Mouse (Mus musculus) testis, adult 2 months (tissue): Measurements from ENCODE around the gene Kynu. TPM values are rescaled to one million over a fixed set of nuclear protein-coding genes. Genes with fewer than 3 reads are reported as not detected.

Source experiments
- H3K27ac ChIP-seq: fragments of 200-500 bp; 2 replicates; pipeline ENCODE4 v1.5.1; 2012; ENCODE audit warnings: low read depth, low read length; ENCODE audit not compliant: control insufficient read depth, insufficient read depth
- H3K27me3 ChIP-seq: fragments of 200-500 bp; 2 replicates; pipeline ENCODE4 v1.6.1; 2012; ENCODE audit warnings: mild to moderate bottlenecking, low read length, moderate library complexity; ENCODE audit not compliant: control insufficient read depth, insufficient read depth
- H3K36me3 ChIP-seq: fragments of 200-500 bp; 2 replicates; pipeline ENCODE4 v1.6.1; 2012; ENCODE audit warnings: mild to moderate bottlenecking, low read length; ENCODE audit not compliant: control insufficient read depth, insufficient read depth
- H3K4me1 ChIP-seq: fragments of 200-500 bp; 2 replicates; pipeline ENCODE4 v1.6.1; 2012; ENCODE audit warnings: low read length; ENCODE audit not compliant: control insufficient read depth, insufficient read depth
- H3K4me3 ChIP-seq: fragments of 200-500 bp; 2 replicates; pipeline ENCODE4 v1.5.1; 2012; ENCODE audit warnings: low read depth, mild to moderate bottlenecking, low read length, moderate library complexity, mixed read lengths; ENCODE audit not compliant: control insufficient read depth
- CTCF ChIP-seq: fragments of 200-500 bp; IDR thresholded peaks from 2 replicates; pipeline ENCODE4 v1.5.1; 2012; ENCODE audit warnings: low read depth, mild to moderate bottlenecking, inconsistent platforms, low read length, moderate library complexity; ENCODE audit not compliant: control insufficient read depth, insufficient read depth, insufficient replicate concordance
- POLR2A ChIP-seq: fragments of 200-500 bp; IDR thresholded peaks from 2 replicates; pipeline ENCODE4 v1.6.1; 2012; ENCODE audit warnings: low read depth, mild to moderate bottlenecking, inconsistent platforms, low read length, moderate library complexity; ENCODE audit not compliant: control insufficient read depth
- polyA plus RNA-seq: library from polyadenylated mRNA; depleted of rRNA; stranded (reverse); fragments of >200 nt; gene quantifications from 2 replicates; pipeline ENCODE4 v1.2.3, GENCODE M21; 2012; rRNA removed

Gene Kynu
- not detected in 2 replicates for polyA plus RNA-seq

GRCm38 (mm10) chr2:43555062-43555888 lies at the start of gene Kynu:
TSS of gene Kynu (plus strand) at chr2:43555329.
- TF ChIP-seq CTCF (no peak), POLR2A (no peak)
- no peak within 1 kb of the TSS for H3K27ac ChIP-seq
- no peak within 1 kb of the TSS for H3K4me3 ChIP-seq
- H3K36me3 ChIP-seq: no peaks in the 10 kb centered on the region
- H3K27me3 ChIP-seq: no peaks in the 10 kb centered on the region
- H3K4me1 ChIP-seq: no peaks in the 10 kb centered on the region

GRCm38 (mm10) chr2:43506182-43506581 lies 48.9 kb upstream of the Kynu start:
- Histone ChIP-seq H3K27me3 (no peaks in the 10 kb centered on the region), H3K4me1 (no peaks in the 10 kb centered on the region), H3K36me3 (no peaks in the 10 kb centered on the region), H3K4me3 (no peak overlapping the region), H3K27ac (no peak overlapping the region)
- TF ChIP-seq CTCF (no peak), POLR2A (no peak)

GRCm38 (mm10) chr2:43513852-43514251 lies 41.3 kb upstream of the Kynu start:
- H3K4me1 ChIP-seq: no peaks in the 10 kb centered on the region
- H3K4me3 ChIP-seq: no peak overlapping the region
- no peak overlapping the region for H3K27ac ChIP-seq
- no peaks in the 10 kb centered on the region for H3K27me3 ChIP-seq
- H3K36me3 ChIP-seq: no peaks in the 10 kb centered on the region
- no peak for TF ChIP-seq CTCF
- no peak for TF ChIP-seq POLR2A

- no peaks in the 10 kb centered on the region for H3K4me1 ChIP-seq
- H3K36me3 ChIP-seq: no peaks in the 10 kb centered on the region
- H3K4me3 ChIP-seq: no peak overlapping the region
- no peaks in the 10 kb centered on the region for H3K27me3 ChIP-seq
- no peak overlapping the region for H3K27ac ChIP-seq
- TF ChIP-seq CTCF (no peak), POLR2A (no peak)
These were observed 20.7 kb upstream of the Kynu start for GRCm38 (mm10) chr2:43534417-43534816.

GRCm38 (mm10) chr2:43542615-43543014 lies 12.5 kb upstream of the Kynu start:
- TF ChIP-seq CTCF: no peak
- no peak for TF ChIP-seq POLR2A
- Histone ChIP-seq H3K4me3 (no peak overlapping the region), H3K36me3 (no peaks in the 10 kb centered on the region), H3K27ac (no peak overlapping the region), H3K4me1 (no peaks in the 10 kb centered on the region), H3K27me3 (no peaks in the 10 kb centered on the region)

GRCm38 (mm10) chr2:43545665-43546064 lies 9.5 kb upstream of the Kynu start:
- H3K36me3 ChIP-seq: no peaks in the 10 kb centered on the region
- no peaks in the 10 kb centered on the region for H3K27me3 ChIP-seq
- no peak overlapping the region for H3K4me3 ChIP-seq
- H3K27ac ChIP-seq: no peak overlapping the region
- no peaks in the 10 kb centered on the region for H3K4me1 ChIP-seq
- TF ChIP-seq CTCF (no peak), POLR2A (no peak)

GRCm38 (mm10) chr2:43546448-43546847 lies 8.7 kb upstream of the Kynu start:
- Histone ChIP-seq H3K36me3 (no peaks in the 10 kb centered on the region), H3K27me3 (no peaks in the 10 kb centered on the region), H3K27ac (no peak overlapping the region), H3K4me3 (no peak overlapping the region), H3K4me1 (no peaks in the 10 kb centered on the region)
- TF ChIP-seq POLR2A (no peak), CTCF (no peak)
